Mouse (Mus musculus) liver, adult 10 weeks (tissue): ENCODE data around the gene Cyp8b1. TPM values are rescaled to one million over a fixed set of nuclear protein-coding genes. Genes with fewer than 3 reads are reported as not detected.

Experiments
- polyA plus RNA-seq: library from polyadenylated mRNA; stranded (reverse); fragments of 350-450 nt; fragmentation: Illumina TruSeq; extraction: RNeasy Lipid Tissue Mini Kit (QIAGEN cat#74804); gene quantifications from one replicate; pipeline ENCODE4 v1.2.3, GENCODE M21; 2014; ENCODE audit warnings: low read depth, low replicate concordance

The Cyp8b1 gene
- polyA plus RNA-seq = 22.0 TPM

DNA sequence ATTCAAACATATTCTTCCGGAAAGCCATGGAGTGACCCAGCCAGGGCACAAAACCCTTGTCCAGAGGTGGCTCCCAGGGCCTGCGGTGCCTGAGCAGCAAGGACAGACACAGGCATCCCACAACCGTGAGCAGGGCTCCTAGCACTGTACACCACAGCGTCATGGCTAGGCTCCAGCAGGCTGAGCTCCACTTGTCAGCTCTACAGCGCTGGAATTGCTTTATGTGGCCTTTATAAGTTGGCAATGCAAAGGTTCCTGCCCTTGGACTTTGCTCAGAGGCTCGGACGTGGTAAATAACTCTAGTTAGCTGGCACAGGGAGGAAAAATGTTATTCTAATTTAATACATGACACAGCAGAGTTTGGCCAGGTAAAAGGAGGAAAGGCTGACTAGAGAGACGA is at the start of gene Cyp8b1:
TSS of gene Cyp8b1 (minus strand) at position 204 of the 400 bp plus-strand sequence.

DNA sequence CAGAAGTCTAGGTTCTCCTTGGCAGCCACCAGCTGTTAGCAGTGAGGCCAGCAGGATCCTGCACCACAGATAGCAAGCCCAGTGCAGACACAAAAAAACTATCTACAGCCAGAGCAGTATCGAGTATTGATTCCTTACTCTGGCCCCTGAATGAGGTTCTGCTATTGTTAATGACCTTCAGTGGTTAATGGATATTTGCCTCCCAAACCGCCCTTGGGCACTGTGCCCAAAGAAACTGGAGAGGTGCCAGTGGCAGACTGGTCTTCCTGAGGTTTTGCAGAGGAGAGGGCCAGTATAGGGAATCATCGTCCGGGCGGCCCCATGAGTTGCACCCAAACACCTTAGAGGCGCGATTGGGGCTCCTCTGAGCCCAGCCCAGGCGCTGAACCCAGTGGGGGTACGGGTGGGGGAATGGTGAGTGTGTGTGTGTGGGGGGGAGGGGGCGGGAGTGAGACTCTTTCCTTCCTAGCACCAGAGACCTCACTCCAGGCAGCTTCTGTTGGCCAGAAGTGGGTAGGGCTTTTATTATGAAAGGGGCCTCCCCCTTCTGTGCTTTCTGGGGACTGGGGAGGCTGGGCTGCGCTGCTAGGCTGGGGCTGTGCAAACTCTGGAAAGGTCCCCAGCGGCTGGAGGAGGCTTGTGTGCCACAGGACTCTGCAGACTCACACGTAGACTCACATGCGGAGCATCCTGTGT is 34.5 kb upstream of the Cyp8b1 start, which contains the start of gene Fam198a:
TSS of gene Fam198a (plus strand) at position 571 of the 696 bp plus-strand sequence.

DNA sequence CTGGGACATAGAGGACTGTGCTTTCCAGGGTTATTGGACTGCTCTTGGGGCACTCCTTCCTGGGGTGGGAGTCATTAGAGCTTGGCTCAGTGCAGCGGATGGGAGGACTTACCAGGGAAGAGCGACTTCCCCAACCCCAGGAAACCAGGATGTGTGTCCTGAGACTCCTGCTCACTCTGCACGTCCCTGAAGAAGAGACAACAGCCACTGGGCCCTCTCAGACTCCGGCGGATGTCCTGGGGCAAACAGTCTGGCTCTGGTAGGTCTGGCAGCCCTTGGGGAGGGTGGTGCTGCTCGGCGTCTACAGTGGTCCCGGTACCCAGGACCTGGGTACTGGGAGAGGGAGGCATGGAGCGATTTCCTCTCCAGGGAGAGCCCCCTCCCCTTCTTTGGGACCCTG is 17.9 kb downstream of the Cyp8b1 start, which contains the start of gene Ackr2:
TSS of gene Ackr2 (plus strand) at position 111 of the 400 bp plus-strand sequence.

Other genes with a start within 250 kb of the Cyp8b1 start
- 4.9 TPM for gene Sec22c, start 210.8 kb downstream of the Cyp8b1 start, polyA plus RNA-seq
- 61.1 TPM for gene Ss18l2, start 206.0 kb downstream of the Cyp8b1 start, polyA plus RNA-seq
- 45.9 TPM for gene Nktr, start 197.1 kb downstream of the Cyp8b1 start, polyA plus RNA-seq
- gene Zfp651, start 157.0 kb downstream of the Cyp8b1 start, polyA plus RNA-seq = not detected
- gene Klhl40, start 138.7 kb downstream of the Cyp8b1 start, polyA plus RNA-seq = not detected
- gene Hhatl, start 123.8 kb downstream of the Cyp8b1 start, polyA plus RNA-seq = not detected
- not detected for gene Ccdc13, start 76.8 kb downstream of the Cyp8b1 start, polyA plus RNA-seq
- gene Higd1a, start 57.9 kb downstream of the Cyp8b1 start, polyA plus RNA-seq = 68.1 TPM
- gene Ackr2, start 17.9 kb downstream of the Cyp8b1 start, polyA plus RNA-seq = 1.2 TPM
- gene Fam198a, start 34.7 kb upstream of the Cyp8b1 start, polyA plus RNA-seq = 3.1 TPM
- not detected for gene Pomgnt2, start 80.8 kb upstream of the Cyp8b1 start, polyA plus RNA-seq
- gene Snrk, start 201.0 kb upstream of the Cyp8b1 start, polyA plus RNA-seq = 39.6 TPM